Mouse (Mus musculus) brain, embryonic 14.5 days (tissue): ENCODE measurements around the gene Gjb4. TPM values are rescaled to one million over a fixed set of nuclear protein-coding genes. Genes with fewer than 3 reads are reported as not detected.

Experiments
- DNase-seq: peaks from one replicate; pipeline ENCODE4 v3.0.0-alpha.2; 2011; ENCODE audit warnings: low read depth
- CTCF ChIP-seq: fragments of 200-500 bp; IDR thresholded peaks from 2 replicates; pipeline ENCODE4 v1.5.1; 2012; ENCODE audit warnings: inconsistent platforms, mild to moderate bottlenecking, moderate library complexity, borderline replicate concordance; ENCODE audit not compliant: insufficient read depth, insufficient read length; ENCODE audit errors: extremely low read depth
- POLR2A ChIP-seq: fragments of 200-500 bp; IDR thresholded peaks from 2 replicates; pipeline ENCODE4 v1.6.1; 2012; ENCODE audit warnings: mild to moderate bottlenecking, inconsistent platforms, borderline replicate concordance; ENCODE audit not compliant: poor library complexity, insufficient read depth, insufficient read length, severe bottlenecking; ENCODE audit errors: extremely low read depth
- polyA plus RNA-seq: library from polyadenylated mRNA; depleted of rRNA; stranded (reverse); fragments of >200 nt; gene quantifications from 2 replicates; pipeline ENCODE4 v1.2.3, GENCODE M21; 2012; rRNA removed

Gene Gjb4
- 0.05 TPM in 1 of 2 replicates, not detected in the other for polyA plus RNA-seq

GRCm38 (mm10) chr4:127353951-127354438 lies at the start of gene Gjb4:
TSS of gene Gjb4 (minus strand) at chr4:127354081.
- no peak for TF ChIP-seq POLR2A
- no peak for TF ChIP-seq CTCF
- no peak for DNase-seq

DNA sequence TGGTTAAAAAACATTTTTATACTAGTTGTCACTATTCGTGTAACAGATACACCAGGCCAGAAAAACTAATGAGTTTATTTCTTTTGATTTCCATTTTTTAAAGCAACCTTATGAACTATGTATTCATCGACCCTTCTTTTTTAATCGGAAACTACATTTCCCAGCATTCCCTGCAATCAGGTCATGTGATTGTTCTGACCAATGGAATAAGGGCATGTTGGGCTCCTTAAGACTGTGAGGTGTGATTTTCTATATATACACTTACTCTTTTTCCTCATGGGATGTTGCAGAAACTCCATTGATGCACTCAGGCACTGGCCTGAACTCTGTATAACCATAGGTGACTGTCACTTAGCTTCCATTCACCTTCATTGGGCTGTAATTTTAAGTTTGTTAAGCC lies 48.7 kb upstream of the Gjb4 start:
- no peak for TF ChIP-seq CTCF
- TF ChIP-seq POLR2A = no peak
- DNase-seq = peak; percentile 75

DNA sequence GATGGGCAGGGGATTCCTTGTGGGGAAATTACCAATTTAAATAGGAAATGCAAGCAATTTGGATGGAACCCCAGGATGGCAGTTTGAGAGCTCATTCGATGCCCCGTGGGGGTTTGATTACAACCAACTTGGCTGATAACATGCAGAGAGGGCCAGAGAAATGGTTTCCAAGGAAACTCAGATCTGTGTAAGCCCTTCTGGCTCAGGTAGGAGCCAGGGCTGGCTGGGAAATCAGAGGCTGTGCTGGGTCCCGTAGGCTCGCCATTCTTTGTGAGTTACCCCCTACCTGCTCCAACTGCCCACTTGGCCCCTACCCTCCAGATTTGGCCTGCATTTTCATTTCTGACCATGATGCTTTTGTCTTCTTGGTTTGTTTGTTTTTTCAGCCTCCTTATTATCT lies 48.3 kb upstream of the Gjb4 start:
- DNase-seq = peak; percentile 73
- no peak for TF ChIP-seq POLR2A
- no peak for TF ChIP-seq CTCF

DNA sequence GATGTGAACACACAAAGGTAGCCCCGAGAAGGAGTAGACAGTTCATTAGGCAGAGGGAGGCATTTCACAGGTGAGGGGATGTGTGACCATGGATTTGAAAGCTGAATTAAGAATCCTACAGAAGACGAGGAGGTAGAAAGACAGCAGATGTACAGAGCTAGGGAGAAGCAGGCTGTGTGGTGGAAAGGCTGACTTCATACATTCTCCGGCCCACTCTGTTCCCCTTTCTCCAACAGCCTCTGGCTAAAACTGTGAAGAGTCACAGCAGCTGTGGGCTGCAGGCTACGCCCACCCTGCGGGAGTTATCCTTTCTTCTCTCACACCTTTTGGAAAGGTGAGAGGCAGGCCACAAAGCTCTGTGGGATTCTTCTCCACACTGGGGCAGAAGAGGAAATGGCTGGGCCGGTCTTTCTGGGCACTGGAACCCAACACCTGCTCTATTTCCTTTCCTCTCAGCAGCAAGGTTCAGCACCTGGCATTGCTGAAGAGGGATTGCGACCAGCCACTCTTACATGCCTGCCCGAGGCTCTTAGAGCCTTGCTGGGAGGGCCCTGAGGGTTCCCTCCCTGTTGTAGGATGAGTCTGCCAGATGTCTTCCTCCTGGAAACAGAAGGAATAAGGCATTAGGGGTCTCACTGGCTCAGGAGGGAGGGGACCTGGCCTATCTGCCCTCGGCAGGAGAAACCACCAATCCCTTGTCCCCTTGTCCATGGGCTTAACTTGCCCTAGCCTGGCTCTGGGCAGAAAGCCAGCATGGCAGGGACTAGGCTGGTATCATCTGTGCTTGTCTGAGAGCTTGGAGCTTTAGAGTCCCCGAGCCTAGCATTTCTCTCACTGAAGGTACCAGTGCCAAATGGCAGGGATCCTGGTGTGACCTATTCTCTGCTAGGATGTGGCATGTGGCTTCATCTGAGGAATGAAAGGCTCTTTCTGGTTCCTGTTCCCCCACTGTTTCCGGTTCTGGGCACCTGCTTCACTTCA lies 46.6 kb upstream of the Gjb4 start:
- no peak for TF ChIP-seq CTCF
- DNase-seq = peak; percentile 59

DNA sequence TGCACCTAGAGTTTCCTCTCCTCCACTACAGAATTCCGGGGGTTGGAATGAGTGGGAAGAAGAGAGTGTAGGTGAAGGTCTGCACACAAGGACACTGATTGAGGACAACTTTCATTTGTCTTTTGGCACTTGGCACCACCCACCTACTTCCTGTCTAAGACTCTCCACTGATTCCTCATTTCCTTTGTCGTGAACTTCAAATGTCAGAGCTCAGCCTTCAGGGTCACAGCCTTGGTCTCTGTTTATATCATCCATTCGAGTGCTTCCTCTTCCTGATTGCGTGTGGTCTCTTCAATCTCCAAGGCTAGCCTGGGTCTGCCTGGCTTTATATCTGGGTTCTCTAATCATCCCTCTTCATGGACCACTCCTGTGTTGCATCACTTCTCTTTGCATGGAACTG lies 41.7 kb upstream of the Gjb4 start:
- TF ChIP-seq POLR2A (no peak), CTCF (no peak)
- DNase-seq = no peak

- DNase-seq = peak; percentile 71
- no peak for TF ChIP-seq CTCF
- TF ChIP-seq POLR2A = no peak
These were observed 35.8 kb upstream of the Gjb4 start for GRCm38 (mm10) chr4:127389645-127390044.

- TF ChIP-seq CTCF (peak; percentile 61; the same call in 1 of the 2 replicates), POLR2A (no peak)
- DNase-seq = no peak
These were observed 23.5 kb upstream of the Gjb4 start for GRCm38 (mm10) chr4:127377344-127377743.

- DNase-seq = peak; percentile 66
- TF ChIP-seq CTCF = no peak
- TF ChIP-seq POLR2A = no peak
These were observed 21.8 kb upstream of the Gjb4 start for GRCm38 (mm10) chr4:127375541-127376177.

DNA sequence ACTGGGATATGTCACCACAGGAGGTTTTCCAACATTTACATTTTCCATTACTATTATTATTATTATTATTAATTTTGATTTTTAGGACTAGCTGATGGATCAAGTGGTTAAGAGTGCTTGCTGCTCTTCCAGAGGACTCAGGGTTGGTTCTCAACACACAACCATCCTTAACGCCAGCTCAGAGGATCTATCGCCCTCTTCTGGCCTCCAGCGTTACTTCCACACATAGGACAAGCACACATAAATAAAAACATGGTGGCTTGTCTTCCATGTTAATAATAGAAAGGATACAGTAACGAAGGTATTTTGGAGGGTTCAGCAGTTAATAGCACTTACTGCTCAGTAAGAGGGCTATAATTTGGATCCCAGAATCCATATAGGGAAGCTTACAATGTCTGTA lies 20.8 kb upstream of the Gjb4 start:
- DNase-seq = no peak
- no peak for TF ChIP-seq POLR2A
- no peak for TF ChIP-seq CTCF

DNA sequence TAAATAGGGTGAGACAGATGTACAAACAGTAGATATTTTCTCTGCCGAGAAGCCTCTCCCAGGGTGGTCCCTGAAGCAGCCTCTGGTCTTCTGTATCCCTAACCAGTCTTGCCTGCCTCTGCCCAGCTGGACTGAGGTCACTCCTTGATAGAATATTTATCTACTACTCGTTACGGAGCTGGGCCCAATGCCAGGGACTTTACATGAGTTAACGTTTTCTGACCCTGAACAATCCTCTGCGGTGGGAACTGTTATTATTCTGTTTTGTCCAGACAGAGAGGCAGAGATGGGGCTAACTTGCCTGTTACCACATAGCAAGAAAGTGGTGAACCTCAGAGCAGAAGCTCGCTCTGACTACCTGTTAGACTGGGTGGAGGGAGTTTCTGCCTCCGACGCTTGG lies 19.6 kb upstream of the Gjb4 start:
- DNase-seq = no peak
- no peak for TF ChIP-seq POLR2A
- no peak for TF ChIP-seq CTCF

GRCm38 (mm10) chr4:127371546-127371945 lies 17.7 kb upstream of the Gjb4 start:
- no peak for DNase-seq
- no peak for TF ChIP-seq POLR2A
- TF ChIP-seq CTCF = no peak
